Mouse (Mus musculus): ENCODE results near the gene Cyp2d11. TPM values are rescaled to one million over a fixed set of nuclear protein-coding genes. Genes with fewer than 3 reads are reported as not detected.

The Cyp2d11 gene
- polyA plus RNA-seq, 1 experiment from 2014 or later, result not detected

- DNase-seq (ENCODE audit: low spot score), result no peak
- TF ChIP-seq EP300 (optimal IDR thresholded peaks at IDR 0.05), result no peak
- TF ChIP-seq CTCF (IDR thresholded peaks at IDR 0.05; ENCODE audit: low read depth), result no peak
- Histone ChIP-seq H3K4me2 (replicated peaks; ENCODE audit: low read depth) (peak overlapping the region; percentile 67), H3K9ac (ENCODE audit: low read length) (peak overlapping the region; percentile 28), H3K4me1 (replicated peaks; ENCODE audit: control insufficient read depth, insufficient read depth) (peaks cover 7% of the 10 kb centered on the region; the same call in 1 of the 2 replicates), H3K4me3 (ENCODE audit: low read depth, low read length) (peak overlapping the region; percentile 66; the same call in 1 of the 2 replicates), H3K27ac (replicated peaks) (peak overlapping the region; percentile 93), H3K27me3 (ENCODE audit: control insufficient read depth, insufficient read depth, low read length) (no peaks in the 10 kb centered on the region), H3K9me3 (ENCODE audit: control insufficient read depth, low read length) (no peaks in the 10 kb centered on the region), H3K36me3 (ENCODE audit: control insufficient read depth, insufficient read depth, low read length) (peaks cover 17% of the 10 kb centered on the region)
- ATAC-seq (ENCODE audit: low FRiP score, low TSS enrichment), result no peak
- 77% methylated on average over 4 of the region's 4 CpGs for WGBS
Observed at GRCm38 (mm10) chr15:82347303-82347676, 46.5 kb downstream of the Cyp2d11 start.

GRCm38 (mm10) chr15:82346580-82347302 is 47.1 kb downstream of the Cyp2d11 start:
- peaks cover 7% of the 10 kb centered on the region; the same call in 1 of the 2 replicates for H3K4me1 ChIP-seq (replicated peaks; ENCODE audit: control insufficient read depth, insufficient read depth)
- H3K27ac ChIP-seq (replicated peaks), result peak overlapping the region; percentile 93
- TF ChIP-seq CTCF (IDR thresholded peaks at IDR 0.05; ENCODE audit: low read depth) (peak; percentile 49), EP300 (optimal IDR thresholded peaks at IDR 0.05) (no peak)
- peak overlapping the region; percentile 66 for H3K4me3 ChIP-seq (ENCODE audit: low read depth, low read length)
- H3K9ac ChIP-seq (ENCODE audit: low read length), result peak overlapping the region; percentile 28
- DNase-seq (ENCODE audit: low spot score), result no peak
- no peaks in the 10 kb centered on the region for H3K9me3 ChIP-seq (ENCODE audit: control insufficient read depth, low read length)
- WGBS, result 26% methylated on average over 14 of the region's 14 CpGs
- ATAC-seq (ENCODE audit: low FRiP score, low TSS enrichment), result no peak
- H3K36me3 ChIP-seq (ENCODE audit: control insufficient read depth, insufficient read depth, low read length), result peaks cover 17% of the 10 kb centered on the region
- H3K27me3 ChIP-seq (ENCODE audit: control insufficient read depth, insufficient read depth, low read length), result no peaks in the 10 kb centered on the region
- H3K4me2 ChIP-seq (replicated peaks; ENCODE audit: low read depth), result peak overlapping the region; percentile 67

GRCm38 (mm10) chr15:82345820-82346470 is 47.9 kb downstream of the Cyp2d11 start:
- ATAC-seq (ENCODE audit: low FRiP score, low TSS enrichment) (peak; percentile 96), DNase-seq (ENCODE audit: low spot score) (peak; percentile 98)
- peaks cover 17% of the 10 kb centered on the region for H3K36me3 ChIP-seq (ENCODE audit: control insufficient read depth, insufficient read depth, low read length)
- H3K4me1 ChIP-seq (replicated peaks; ENCODE audit: control insufficient read depth, insufficient read depth), result peaks cover 9% of the 10 kb centered on the region
- peak overlapping the region; percentile 93 for H3K27ac ChIP-seq (replicated peaks)
- H3K4me2 ChIP-seq (replicated peaks; ENCODE audit: low read depth), result peak overlapping the region; percentile 67
- no peaks in the 10 kb centered on the region for H3K27me3 ChIP-seq (ENCODE audit: control insufficient read depth, insufficient read depth, low read length)
- H3K9ac ChIP-seq (ENCODE audit: low read length), result peak overlapping the region; percentile 79
- under 1% methylated on average over 51 of the region's 51 CpGs for WGBS
- H3K4me3 ChIP-seq (ENCODE audit: low read depth, low read length), result peak overlapping the region; percentile 66
- no peaks in the 10 kb centered on the region for H3K9me3 ChIP-seq (ENCODE audit: control insufficient read depth, low read length)
- TF ChIP-seq CTCF (IDR thresholded peaks at IDR 0.05; ENCODE audit: low read depth), result 0 out of 2 replicates have a peak, but pooled peaks have one; percentile 3
- TF ChIP-seq EP300 (optimal IDR thresholded peaks at IDR 0.05), result peak; percentile 94

- Histone ChIP-seq H3K27ac (replicated peaks) (0 out of 2 replicates have a peak overlapping the region, but pooled peaks have one; percentile 53), H3K9me3 (ENCODE audit: control insufficient read depth, low read length) (no peaks in the 10 kb centered on the region), H3K36me3 (ENCODE audit: control insufficient read depth, insufficient read depth, low read length) (peaks cover 13% of the 10 kb centered on the region), H3K27me3 (ENCODE audit: control insufficient read depth, insufficient read depth, low read length) (no peaks in the 10 kb centered on the region), H3K9ac (ENCODE audit: low read length) (no peak overlapping the region), H3K4me3 (ENCODE audit: low read depth, low read length) (no peak overlapping the region), H3K4me2 (replicated peaks; ENCODE audit: low read depth) (no peak overlapping the region), H3K4me1 (replicated peaks; ENCODE audit: control insufficient read depth, insufficient read depth) (peaks cover 11% of the 10 kb centered on the region)
- no peak for TF ChIP-seq EP300 (optimal IDR thresholded peaks at IDR 0.05)
- TF ChIP-seq CTCF (IDR thresholded peaks at IDR 0.05; ENCODE audit: low read depth), result no peak
- 76% methylated on average over 6 of the region's 6 CpGs for WGBS
- ATAC-seq (ENCODE audit: low FRiP score, low TSS enrichment) (no peak), DNase-seq (ENCODE audit: low spot score) (no peak)
Observed at GRCm38 (mm10) chr15:82344971-82345370, 48.9 kb downstream of the Cyp2d11 start.

GRCm38 (mm10) chr15:82343368-82344287 is 50.2 kb downstream of the Cyp2d11 start:
- Histone ChIP-seq H3K9me3 (ENCODE audit: control insufficient read depth, low read length) (no peaks in the 10 kb centered on the region), H3K27ac (replicated peaks) (no peak overlapping the region), H3K4me1 (replicated peaks; ENCODE audit: control insufficient read depth, insufficient read depth) (peaks cover 11% of the 10 kb centered on the region), H3K36me3 (ENCODE audit: control insufficient read depth, insufficient read depth, low read length) (peaks cover 6% of the 10 kb centered on the region; the same call in 1 of the 2 replicates), H3K4me3 (ENCODE audit: low read depth, low read length) (no peak overlapping the region), H3K27me3 (ENCODE audit: control insufficient read depth, insufficient read depth, low read length) (no peaks in the 10 kb centered on the region), H3K4me2 (replicated peaks; ENCODE audit: low read depth) (no peak overlapping the region), H3K9ac (ENCODE audit: low read length) (no peak overlapping the region)
- ATAC-seq (ENCODE audit: low FRiP score, low TSS enrichment) (no peak), DNase-seq (ENCODE audit: low spot score) (no peak)
- no peak for TF ChIP-seq EP300 (optimal IDR thresholded peaks at IDR 0.05)
- no peak for TF ChIP-seq CTCF (IDR thresholded peaks at IDR 0.05; ENCODE audit: low read depth)
- 89% methylated on average over 27 of the region's 27 CpGs for WGBS

All from stomach, postnatal 0 days (tissue).